Mouse (Mus musculus) ES-E14 (cell line): Measurements from ENCODE around the gene Prl7a2. TPM values are rescaled to one million over a fixed set of nuclear protein-coding genes. Genes with fewer than 3 reads are reported as not detected.

Source experiments
- DNase-seq: peaks from one replicate; pipeline ENCODE4 v3.0.0-alpha.2; 2013; ENCODE audit warnings: low read depth, low spot score
- H3K27ac ChIP-seq: 2 replicates; pipeline ENCODE4 v1.5.1; 2012; ENCODE audit warnings: low read depth, mild to moderate bottlenecking, low read length, moderate library complexity, mixed read lengths; ENCODE audit not compliant: poor library complexity, insufficient read depth, severe bottlenecking
- H3K36me3 ChIP-seq: 2 replicates; pipeline ENCODE4 v1.6.1; 2012; ENCODE audit warnings: mild to moderate bottlenecking, low read length, moderate library complexity, mixed read lengths; ENCODE audit not compliant: control insufficient read depth, poor library complexity, insufficient read depth, severe bottlenecking
- H3K4me1 ChIP-seq, 2 experiments: fragments of 150-350 bp in 1 of 2; sonication (generic) in 1 of 2; 2 replicates each; pipeline ENCODE4 v1.6.1; 2012; ENCODE audit warnings: low read length in 2 of 2, mild to moderate bottlenecking in 1 of 2, mixed read lengths in 1 of 2; ENCODE audit not compliant: control insufficient read depth in 2 of 2, insufficient read depth in 2 of 2, poor library complexity in 1 of 2
- H3K4me3 ChIP-seq, 2 experiments: fragments of 150-350 bp in 1 of 2; sonication (generic) in 1 of 2; 2 replicates each; pipeline ENCODE4 v1.5.1; 2012; ENCODE audit warnings: low read length in 2 of 2, low read depth in 1 of 2, mild to moderate bottlenecking in 1 of 2, mixed read lengths in 1 of 2; ENCODE audit not compliant: insufficient read depth in 1 of 2, poor library complexity in 1 of 2, severe bottlenecking in 1 of 2
- H3K9ac ChIP-seq: 2 replicates; pipeline ENCODE4 v1.6.1; 2012; ENCODE audit warnings: low read depth, mild to moderate bottlenecking, low read length, mixed read lengths; ENCODE audit not compliant: poor library complexity, insufficient read depth, severe bottlenecking
- H3K9me3 ChIP-seq: fragments of 150-350 bp; sonication (generic); 2 replicates; pipeline ENCODE4 v1.6.1; 2012; ENCODE audit warnings: low read depth, mild to moderate bottlenecking, low read length; ENCODE audit not compliant: control insufficient read depth, insufficient read depth
- CHD2 ChIP-seq: IDR thresholded peaks from 2 replicates; pipeline ENCODE4 v1.6.1; 2014; ENCODE audit warnings: mild to moderate bottlenecking, low read depth, low read length, inconsistent platforms
- HCFC1 ChIP-seq: IDR thresholded peaks from 2 replicates; pipeline ENCODE4 v1.6.1; 2012; ENCODE audit warnings: low read length, inconsistent platforms, borderline replicate concordance; ENCODE audit not compliant: insufficient read depth
- MAFK ChIP-seq: IDR thresholded peaks from 2 replicates; pipeline ENCODE4 v1.6.1; 2014; ENCODE audit warnings: mild to moderate bottlenecking, low read depth, low read length, inconsistent platforms; ENCODE audit not compliant: insufficient read depth
- ZC3H11A ChIP-seq: IDR thresholded peaks from 2 replicates; pipeline ENCODE4 v1.6.1; 2012; ENCODE audit warnings: low read depth, mild to moderate bottlenecking, inconsistent platforms, low read length, borderline replicate concordance
- ZNF384 ChIP-seq: IDR thresholded peaks from 2 replicates; pipeline ENCODE4 v1.6.1; 2012; ENCODE audit warnings: low read depth, low read length, inconsistent platforms
- in situ Hi-C, 2 experiments: fragments of 600-800 bp; cut with MboI; formaldehyde crosslinking; loops; one replicate each; pipeline ENCODE4 v1.15.1; 2025; ENCODE audit warnings: low sequenced_read_pairs in 2 of 2, inconsistent platforms in 1 of 2; ENCODE audit not compliant: unreplicated experiment in 2 of 2
- total RNA-seq: library from RNA; depleted of rRNA; stranded (reverse); fragments of 300-350 nt; gene quantifications from 2 replicates; pipeline ENCODE4 v1.2.3, GENCODE M21; 2012; rRNA removed

Prl7a2 gene
- total RNA-seq = not detected in 2 replicates

DNA sequence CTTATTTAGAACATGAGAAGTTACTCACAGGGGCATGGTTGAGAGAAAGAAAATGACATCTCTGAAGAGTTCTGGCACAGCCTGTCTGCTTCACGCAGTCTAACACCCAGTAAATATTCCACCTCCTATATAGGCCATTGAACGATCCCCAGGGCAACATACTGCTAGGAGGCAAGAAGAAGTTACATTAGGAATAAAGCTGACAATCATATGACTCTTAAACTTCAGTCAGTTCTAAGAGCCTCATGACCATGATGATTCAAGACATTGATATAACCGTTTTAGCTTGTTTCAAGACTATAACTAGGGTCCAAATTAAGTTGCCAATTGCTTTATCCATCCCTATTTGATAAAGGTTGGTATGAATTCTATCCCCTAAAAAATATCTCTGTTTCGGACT is at the start of gene Prl7a2:
Gene Prl7a2, minus strand, starts transcription at position 101 of the 400 bp plus-strand sequence.
- Histone ChIP-seq H3K4me3 (no peak within 1 kb of the TSS), H3K4me1 (no peaks in the 10 kb centered on the region), H3K9ac (no peak within 1 kb of the TSS), H3K36me3 (no peaks in the 10 kb centered on the region), H3K9me3 (no peaks in the 10 kb centered on the region), H3K27ac (no peak within 1 kb of the TSS)
- DNase-seq = no peak
- no peak for TF ChIP-seq HCFC1
- TF ChIP-seq CHD2 = no peak
- no peak for TF ChIP-seq ZNF384
- TF ChIP-seq MAFK = no peak
- TF ChIP-seq ZC3H11A = no peak
- in situ Hi-C loops = no loop called here

DNA sequence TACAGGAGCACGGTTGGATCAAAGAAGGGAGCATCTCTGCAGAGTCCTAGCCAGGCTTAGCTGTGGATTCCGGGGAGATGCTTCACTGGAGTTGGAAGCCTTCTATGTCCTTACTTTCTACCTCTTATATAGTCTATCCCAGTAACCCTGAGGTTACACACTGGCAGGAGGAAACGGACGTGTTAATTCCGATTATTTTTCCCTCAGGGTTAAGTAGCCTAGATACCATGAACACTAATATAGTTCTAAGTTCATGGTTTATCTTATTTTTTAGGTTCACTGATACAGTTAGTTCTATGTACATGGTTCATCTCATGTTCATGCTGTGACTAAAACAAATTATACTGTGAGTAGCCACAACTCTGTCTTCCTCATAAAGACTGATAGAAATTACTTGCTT is 48.8 kb upstream of the Prl7a2 start, which contains the start of gene Prl7d1:
Gene Prl7d1, minus strand, starts transcription at position 101 of the 400 bp plus-strand sequence.
- H3K4me3 ChIP-seq = no peak within 1 kb of the TSS

DNA sequence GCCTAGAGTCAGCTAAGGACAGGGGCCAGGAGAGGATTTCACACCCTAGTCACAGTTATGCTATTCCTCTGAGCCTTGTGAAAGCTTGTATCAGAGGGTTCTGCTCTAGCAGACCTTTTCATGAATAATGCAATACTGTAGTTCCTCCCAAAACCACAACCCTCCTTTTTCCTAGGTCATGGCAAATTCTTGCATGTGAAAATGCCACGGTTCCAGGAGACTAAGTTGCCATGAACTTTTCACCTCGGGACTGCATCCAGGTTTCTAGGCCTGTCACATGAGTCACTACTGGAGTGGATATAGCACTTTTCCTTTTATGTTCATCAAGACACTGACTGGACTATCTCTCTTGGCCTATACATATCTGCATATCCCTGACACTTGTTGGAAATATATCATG is 38.7 kb upstream of the Prl7a2 start:
- in situ Hi-C loops = no loop called here

More for the DNA sequence above, 48.8 kb upstream of the Prl7a2 start, which contains the start of gene Prl7d1:
- in situ Hi-C loops = no loop called here
- H3K36me3 ChIP-seq = no peaks in the 10 kb centered on the region
- H3K27ac ChIP-seq = no peak within 1 kb of the TSS
- H3K9me3 ChIP-seq = no peaks in the 10 kb centered on the region
- no peak within 1 kb of the TSS for H3K9ac ChIP-seq
- DNase-seq = no peak
- no peak for TF ChIP-seq ZC3H11A
- TF ChIP-seq HCFC1 = no peak
- TF ChIP-seq MAFK = no peak
- no peak for TF ChIP-seq CHD2
- no peak for TF ChIP-seq ZNF384
- no peaks in the 10 kb centered on the region for H3K4me1 ChIP-seq

DNA sequence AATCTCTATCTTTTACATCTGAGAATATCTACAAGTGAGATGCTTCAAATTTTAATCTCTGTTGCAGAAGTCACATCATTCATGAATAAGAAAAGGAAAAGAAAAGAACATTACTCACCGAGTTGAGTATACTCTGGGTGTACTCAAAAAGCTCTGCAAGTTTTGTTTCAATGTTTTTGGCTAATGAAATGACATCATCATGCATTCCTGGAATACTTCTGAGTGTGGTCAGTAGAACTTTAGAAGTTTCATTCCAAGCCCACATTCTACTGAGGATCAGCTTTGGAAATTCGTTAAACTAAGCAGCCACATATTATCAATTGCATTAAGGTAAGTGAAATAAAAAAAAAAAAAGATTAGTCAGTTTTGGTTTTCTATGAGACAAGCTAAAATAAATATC is 7.1 kb downstream of the Prl7a2 start:
- in situ Hi-C loops = no loop called here
- no peak overlapping the region for H3K4me3 ChIP-seq
- H3K36me3 ChIP-seq = no peaks in the 10 kb centered on the region
- H3K9ac ChIP-seq = no peak overlapping the region
- TF ChIP-seq HCFC1 (no peak), ZNF384 (no peak), CHD2 (no peak), ZC3H11A (no peak), MAFK (no peak)
- H3K27ac ChIP-seq = no peak overlapping the region
- no peaks in the 10 kb centered on the region for H3K4me1 ChIP-seq
- no peak for DNase-seq
- no peaks in the 10 kb centered on the region for H3K9me3 ChIP-seq

More for the DNA sequence above, 38.7 kb upstream of the Prl7a2 start:
- H3K9me3 ChIP-seq = no peaks in the 10 kb centered on the region
- H3K27ac ChIP-seq = no peak overlapping the region
- H3K9ac ChIP-seq = no peak overlapping the region
- H3K4me1 ChIP-seq = no peaks in the 10 kb centered on the region
- DNase-seq = no peak
- no peak overlapping the region for H3K4me3 ChIP-seq
- H3K36me3 ChIP-seq = no peaks in the 10 kb centered on the region
- no peak for TF ChIP-seq ZNF384

DNA sequence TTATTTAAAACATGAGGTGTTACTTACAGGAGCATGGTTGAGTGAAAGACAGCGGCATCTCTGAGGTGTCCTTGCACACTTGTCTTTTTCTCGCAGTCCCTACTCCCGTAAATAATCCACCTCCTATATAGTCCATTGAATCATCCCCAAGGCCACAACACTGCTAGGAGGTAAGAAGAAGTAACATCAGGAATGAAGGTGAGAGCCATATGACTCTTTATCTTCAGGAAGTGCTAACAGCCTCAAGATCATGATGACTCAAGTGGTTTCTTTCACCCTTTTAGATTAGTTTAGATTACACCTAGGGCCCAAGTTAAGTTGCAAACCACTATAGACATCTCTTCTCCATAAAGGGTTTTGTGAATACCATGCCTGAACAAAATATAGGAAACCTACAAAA is 25.4 kb downstream of the Prl7a2 start, which contains the start of gene Prl7a1:
Gene Prl7a1, minus strand, starts transcription at position 101 of the 400 bp plus-strand sequence.
- Histone ChIP-seq H3K9ac (no peak within 1 kb of the TSS), H3K27ac (no peak within 1 kb of the TSS), H3K36me3 (no peaks in the 10 kb centered on the region), H3K4me1 (no peaks in the 10 kb centered on the region), H3K9me3 (no peaks in the 10 kb centered on the region), H3K4me3 (no peak within 1 kb of the TSS)
- TF ChIP-seq ZC3H11A = no peak
- no peak for TF ChIP-seq MAFK
- no peak for TF ChIP-seq ZNF384
- TF ChIP-seq HCFC1 = no peak
- no peak for TF ChIP-seq CHD2
- no peak for DNase-seq
- in situ Hi-C loops = no loop called here
